Mouse (Mus musculus): ENCODE results near the gene Ddx39.

GRCm38 (mm10) chr8:83725521-83726102, 10.6 kb downstream of the Ddx39 start:
- TF ChIP-seq CTCF (IDR thresholded peaks at IDR 0.05; ENCODE audit: extremely low read depth, insufficient read length, insufficient replicate concordance, low read depth, low read length), result no peak
- no peak for TF ChIP-seq POLR2A (IDR thresholded peaks at IDR 0.05; ENCODE audit: low read depth, low read length)
